Mouse (Mus musculus) gastrocnemius, postnatal 14 days (tissue): ENCODE data around the gene Hsbp1. TPM values are rescaled to one million over a fixed set of nuclear protein-coding genes. Genes with fewer than 3 reads are reported as not detected.

ENCODE experiments used
- DNase-seq: peaks from one replicate; pipeline ENCODE4 v3.0.0; 2021; ENCODE audit warnings: mixed read lengths
- intact Hi-C: fragments of 180-260 bp; cut with DNase I; formaldehyde crosslinking; loops from one replicate; pipeline ENCODE4 v1.15.1; 2025; ENCODE audit warnings: low total_unique reads
- total RNA-seq, 2 experiments: library from RNA; stranded (reverse); gene quantifications; 2 replicates each; pipeline ENCODE4 v1.2.3; 2021

Hsbp1 gene
- total RNA-seq, 2 experiments from 2014 or later, result 158 to 164 TPM

DNA sequence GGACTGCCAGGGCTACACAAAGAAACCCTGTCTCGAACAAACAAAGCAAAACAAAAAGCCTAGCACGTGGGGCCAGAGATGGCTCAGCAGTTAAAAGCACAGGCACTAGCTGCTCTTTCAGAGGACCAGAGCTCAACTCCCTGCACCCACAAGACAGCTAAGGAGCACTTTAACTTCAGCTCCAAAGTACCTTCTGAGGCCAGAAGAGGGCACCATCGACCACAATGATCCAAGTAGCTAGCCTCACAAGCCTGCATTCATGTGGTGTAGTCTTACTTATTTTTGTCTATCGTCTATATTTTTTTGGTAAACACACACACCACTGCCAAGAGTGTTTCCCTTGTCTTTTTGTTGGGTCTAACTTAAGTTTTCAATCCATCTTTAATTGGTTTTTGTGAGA, 36.3 kb downstream of the Hsbp1 start:
- no peak for DNase-seq
- intact Hi-C loops, result loop anchor here (10.0 kb wide), 1 partner anchor 156 kb away; no protein-coding TSS in a partner anchor

DNA sequence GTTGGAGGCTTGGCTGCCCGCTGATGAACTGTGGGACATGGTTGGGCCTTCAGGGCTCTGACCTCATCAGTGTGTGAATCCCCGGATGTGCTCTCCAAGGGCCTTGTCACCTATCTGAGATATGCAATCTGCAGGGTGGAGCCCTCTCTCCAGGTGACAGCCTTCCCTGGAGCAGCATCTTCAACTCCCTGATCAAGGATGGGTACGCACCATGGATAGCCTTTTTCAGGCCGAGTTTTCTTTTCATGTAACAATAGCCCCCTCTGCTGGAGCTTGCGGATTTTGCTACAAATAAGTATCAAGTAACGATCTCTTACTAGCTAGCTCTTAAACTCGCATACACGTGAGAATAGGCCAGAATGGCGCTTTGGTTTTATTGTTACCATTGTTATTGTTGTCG, 40.2 kb downstream of the Hsbp1 start:
- peak; percentile 43 for DNase-seq
- intact Hi-C loops, result loop anchor here (10.0 kb wide), 1 partner anchor 160 kb away; no protein-coding TSS in a partner anchor

- no peak for DNase-seq
- intact Hi-C loops, result loop anchor here (10.0 kb wide), 1 partner anchor 161 kb away; no protein-coding TSS in a partner anchor
Observed at GRCm38 (mm10) chr8:119385854-119386253, 41.6 kb downstream of the Hsbp1 start.

GRCm38 (mm10) chr8:119386988-119387387, 42.7 kb downstream of the Hsbp1 start:
- no peak for DNase-seq
- intact Hi-C loops, result loop anchor here (10.0 kb wide), 1 partner anchor 162 kb away; no protein-coding TSS in a partner anchor

DNA sequence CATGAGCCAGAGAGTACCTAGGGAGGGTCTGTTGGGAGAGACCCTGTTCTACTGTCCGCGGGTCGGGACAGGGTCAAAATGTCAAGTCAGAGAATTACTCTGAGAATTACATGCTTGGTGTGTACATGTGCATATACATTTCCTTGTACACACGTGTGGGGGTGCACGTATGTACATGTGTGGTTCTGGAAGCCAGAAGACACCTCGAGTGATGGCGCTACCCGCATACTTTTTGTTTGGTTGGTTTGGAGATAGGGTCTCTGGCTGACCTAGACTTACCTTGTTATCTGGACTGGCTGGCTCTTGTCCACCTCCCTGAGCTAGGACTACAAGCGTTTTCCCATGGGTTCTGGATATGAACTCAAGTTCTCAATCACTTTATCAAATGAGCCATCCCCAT, 49.8 kb downstream of the Hsbp1 start:
- intact Hi-C loops, result no loop called here
- DNase-seq, result no peak

DNA sequence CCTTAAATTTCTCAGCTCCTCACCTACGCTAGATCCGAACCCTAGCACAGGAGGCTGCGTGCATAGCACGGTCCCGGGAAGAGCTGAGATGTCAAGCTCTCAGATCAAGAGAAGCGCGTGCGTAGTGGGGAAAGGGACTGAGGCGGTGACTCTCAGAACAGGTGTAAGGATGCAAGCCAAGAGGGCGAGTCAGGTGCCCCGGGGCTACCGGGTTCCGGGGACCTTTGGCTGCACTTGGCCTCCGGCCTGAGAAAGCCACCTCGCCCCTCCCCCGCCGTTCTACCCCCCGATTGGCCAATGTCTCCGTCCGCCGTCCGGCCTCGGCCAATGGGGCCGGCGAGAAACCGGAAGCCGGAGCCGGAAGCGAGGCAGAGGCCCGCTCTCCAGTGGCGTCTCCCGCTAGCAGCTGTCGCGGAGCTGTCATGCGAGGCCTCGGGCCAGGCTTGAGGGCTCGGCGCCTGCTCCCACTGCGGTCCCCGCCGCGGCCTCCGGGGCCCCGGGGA, 50.3 kb downstream of the Hsbp1 start, which contains the start of gene Mlycd:
Gene Mlycd, plus strand, starts transcription at position 355 of the 503 bp plus-strand sequence.
- intact Hi-C loops, result no loop called here
- DNase-seq, result peak; percentile 97

DNA sequence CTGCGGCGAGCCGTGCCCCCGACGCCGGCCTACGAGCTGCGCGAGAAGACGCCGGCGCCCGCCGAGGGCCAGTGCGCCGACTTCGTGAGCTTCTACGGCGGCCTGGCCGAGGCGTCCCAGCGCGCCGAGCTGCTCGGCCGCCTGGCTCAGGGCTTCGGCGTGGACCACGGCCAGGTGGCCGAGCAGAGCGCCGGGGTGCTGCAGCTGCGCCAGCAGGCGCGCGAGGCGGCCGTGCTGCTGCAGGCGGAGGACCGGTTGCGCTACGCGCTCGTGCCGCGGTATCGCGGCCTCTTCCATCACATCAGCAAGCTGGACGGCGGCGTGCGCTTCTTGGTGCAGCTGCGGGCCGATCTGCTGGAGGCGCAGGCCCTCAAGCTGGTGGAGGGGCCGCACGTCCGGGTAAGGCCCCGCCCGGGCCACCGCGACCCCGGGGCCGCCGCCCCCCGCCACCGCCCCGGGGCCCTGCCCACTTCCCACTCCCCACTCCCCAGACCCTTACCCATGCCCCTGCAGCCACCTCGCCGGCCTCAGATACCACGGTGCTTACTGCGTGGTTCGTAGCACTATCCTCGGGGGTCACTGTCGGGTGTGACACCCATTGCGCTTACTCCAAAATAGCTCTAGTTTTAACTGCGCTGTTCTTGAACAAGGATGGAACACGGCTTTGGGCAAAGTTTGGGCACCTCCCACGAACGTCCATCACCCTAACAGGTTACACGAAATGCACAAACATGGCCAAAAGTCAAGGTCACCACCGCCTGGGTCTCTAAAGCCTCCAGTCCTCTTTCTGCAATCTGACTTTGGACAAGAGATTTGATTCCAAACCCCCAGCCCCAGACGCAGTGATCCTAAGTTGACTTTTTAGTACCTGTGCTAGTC, 51.0 kb downstream of the Hsbp1 start:
- intact Hi-C loops, result no loop called here
- DNase-seq, result no peak

Other genes with a start within 250 kb of the Hsbp1 start
- gene Mlycd, start 50.4 kb downstream of the Hsbp1 start, total RNA-seq, result 10 to 100 TPM; 67.6 to 94.0 TPM
- gene Osgin1, start 89.6 kb downstream of the Hsbp1 start, total RNA-seq, result 1 to 10 TPM; 3.9 to 5.1 TPM
- gene Necab2, start 102.2 kb downstream of the Hsbp1 start, total RNA-seq, result under 1 TPM; 0.33 to 0.59 TPM
- gene Slc38a8, start 157.2 kb downstream of the Hsbp1 start, total RNA-seq, result not detected
- gene Mbtps1, start 214.2 kb downstream of the Hsbp1 start, total RNA-seq, result 10 to 100 TPM; 37.3 to 39.3 TPM
- 10 to 100 TPM; 12.6 to 13.7 TPM for gene Hsdl1, start 230.7 kb downstream of the Hsbp1 start, total RNA-seq
- not detected for gene Dnaaf1, start 230.7 kb downstream of the Hsbp1 start, total RNA-seq